Mouse (Mus musculus) lung, embryonic 14.5 days (tissue): ENCODE measurements around the gene Tgif2. TPM values are rescaled to one million over a fixed set of nuclear protein-coding genes. Genes with fewer than 3 reads are reported as not detected.
"Not testable (repeated sequence)": the region's sequence is repeated elsewhere in the genome, so short reads cannot be mapped to it uniquely, and the experiment has no call there.

Experiments
- ATAC-seq: fragments of 200-750 bp; cut with Nextera tagmentation; 2 replicates; pipeline ENCODE4 v1.8.0; 2017; ENCODE audit warnings: mild to moderate bottlenecking, moderate TSS enrichment, moderate library complexity; ENCODE audit not compliant: insufficient read depth
- DNase-seq: peaks from one replicate; pipeline ENCODE4 v3.0.0-alpha.2; 2015
- H3K27ac ChIP-seq: fragments of 300-500 bp; sonication (generic); 2 replicates; pipeline ENCODE4 v1.5.1; 2014; ENCODE audit warnings: low read depth, mild to moderate bottlenecking, moderate library complexity
- H3K27me3 ChIP-seq: fragments of 300-500 bp; sonication (generic); 2 replicates; pipeline ENCODE4 v1.6.1; 2014; ENCODE audit warnings: low read length, control low read depth; ENCODE audit not compliant: insufficient read depth
- H3K36me3 ChIP-seq: fragments of 300-500 bp; sonication (generic); 2 replicates; pipeline ENCODE4 v1.6.1; 2014; ENCODE audit warnings: control low read depth; ENCODE audit not compliant: insufficient read depth
- H3K4me1 ChIP-seq: fragments of 300-500 bp; sonication (generic); 2 replicates; pipeline ENCODE4 v1.6.1; 2014; ENCODE audit warnings: antibody characterized with exemption, control low read depth; ENCODE audit not compliant: insufficient read depth
- H3K4me2 ChIP-seq: fragments of 300-500 bp; sonication (generic); 2 replicates; pipeline ENCODE4 v1.6.1; 2014; ENCODE audit warnings: mild to moderate bottlenecking
- H3K4me3 ChIP-seq: fragments of 300-500 bp; sonication (generic); 2 replicates; pipeline ENCODE4 v1.5.1; 2014; ENCODE audit warnings: low read depth, low read length
- H3K9ac ChIP-seq: fragments of 300-500 bp; sonication (generic); 2 replicates; pipeline ENCODE4 v1.6.1; 2014
- H3K9me3 ChIP-seq: fragments of 300-500 bp; sonication (generic); 2 replicates; pipeline ENCODE4 v1.6.1; 2016; ENCODE audit warnings: low read depth, low read length, control low read depth
- CTCF ChIP-seq: IDR thresholded peaks from 2 replicates; pipeline ENCODE4 v1.5.1; 2016; ENCODE audit warnings: antibody characterized with exemption, low read depth
- WGBS: fragments of 180-500 bp; shearing (Covaris S2); extraction: QIAGEN DNeasy Blood & Tissue Kit; methylation state at CpG from one replicate; pipeline ENCODE4 v1.1.7; 2014; 5-methylcytosine and 5-hydroxymethylcytosine counted together
- polyA plus RNA-seq: library from polyadenylated mRNA; unstranded; fragments of >200 nt; fragmentation: Nextera tagmentation; extraction: Ambion mirVana; gene quantifications from 2 replicates; pipeline ENCODE4 v1.2.1, GENCODE M21; 2014

Gene Tgif2
- polyA plus RNA-seq, 1 experiment from 2014 or later, result 75.1 TPM

DNA sequence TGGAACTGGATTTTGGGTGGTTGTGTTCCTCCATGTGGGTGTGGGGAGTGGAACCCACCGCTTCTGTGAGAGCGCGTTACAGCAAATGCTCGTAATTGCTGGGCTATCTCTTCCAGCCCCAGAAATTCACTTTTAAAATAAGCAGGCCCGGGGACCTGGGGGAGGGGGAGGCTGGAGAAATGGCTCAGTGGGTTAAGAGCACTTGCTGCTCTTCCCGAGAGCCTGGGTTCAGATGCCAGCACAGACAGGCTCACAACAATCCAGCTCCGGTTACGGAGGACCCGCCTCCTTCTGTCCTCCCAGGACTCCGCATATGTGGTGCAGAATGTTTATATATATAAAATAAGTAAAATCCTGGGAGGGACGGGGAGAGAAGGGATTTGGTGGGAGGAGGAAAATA is 2.9 kb downstream of the Tgif2 start:
- Histone ChIP-seq H3K4me2 (peak overlapping the region; percentile 75), H3K4me1 (peaks cover 41% of the 10 kb centered on the region), H3K27me3 (no peaks in the 10 kb centered on the region), H3K9me3 (no peaks in the 10 kb centered on the region), H3K36me3 (peaks cover 35% of the 10 kb centered on the region), H3K4me3 (peak overlapping the region; percentile 91), H3K27ac (peak overlapping the region; percentile 96), H3K9ac (peak overlapping the region; percentile 86)
- no peak for TF ChIP-seq CTCF
- DNase-seq (peak; percentile 65), ATAC-seq (no peak)
- 10% methylated on average over 11 of the region's 11 CpGs for WGBS

- ATAC-seq (no peak), DNase-seq (no peak)
- Histone ChIP-seq H3K27me3 (no peaks in the 10 kb centered on the region), H3K27ac (no peak overlapping the region), H3K4me3 (no peak overlapping the region; the same call in 1 of the 2 replicates), H3K9ac (no peak overlapping the region), H3K4me2 (peak overlapping the region; percentile 75), H3K9me3 (no peaks in the 10 kb centered on the region), H3K4me1 (peaks cover 38% of the 10 kb centered on the region), H3K36me3 (peaks cover 41% of the 10 kb centered on the region)
- 65% methylated on average over 10 of the region's 10 CpGs for WGBS
- no peak for TF ChIP-seq CTCF
These were observed 3.5 kb downstream of the Tgif2 start for GRCm38 (mm10) chr2:156843331-156843730.

- 33% methylated on average over 10 of the region's 10 CpGs for WGBS
These were observed 4.9 kb downstream of the Tgif2 start for GRCm38 (mm10) chr2:156844715-156845114.

GRCm38 (mm10) chr2:156847653-156848052 is 7.8 kb downstream of the Tgif2 start:
- no peak overlapping the region for H3K27ac ChIP-seq
- no peak for TF ChIP-seq CTCF
- peaks cover 26% of the 10 kb centered on the region for H3K4me1 ChIP-seq
- no peaks in the 10 kb centered on the region for H3K9me3 ChIP-seq
- no peak for ATAC-seq
- no peak for DNase-seq
- peaks cover 82% of the 10 kb centered on the region for H3K36me3 ChIP-seq
- no peak overlapping the region for H3K9ac ChIP-seq
- no peak overlapping the region for H3K4me2 ChIP-seq
- WGBS, result 74% methylated on average over 6 of the region's 6 CpGs
- no peaks in the 10 kb centered on the region for H3K27me3 ChIP-seq
- no peak overlapping the region for H3K4me3 ChIP-seq

More at GRCm38 (mm10) chr2:156844715-156845114, 4.9 kb downstream of the Tgif2 start:
- peak overlapping the region; percentile 64 for H3K27ac ChIP-seq
- no peak overlapping the region for H3K4me3 ChIP-seq
- no peak overlapping the region for H3K4me2 ChIP-seq
- ATAC-seq, result no peak
- no peak overlapping the region; the same call in 1 of the 2 replicates for H3K9ac ChIP-seq
- H3K36me3 ChIP-seq, result peaks cover 55% of the 10 kb centered on the region
- H3K4me1 ChIP-seq, result peaks cover 36% of the 10 kb centered on the region
- no peak for TF ChIP-seq CTCF
- no peaks in the 10 kb centered on the region for H3K9me3 ChIP-seq
- DNase-seq, result peak; percentile 24
- no peaks in the 10 kb centered on the region for H3K27me3 ChIP-seq

DNA sequence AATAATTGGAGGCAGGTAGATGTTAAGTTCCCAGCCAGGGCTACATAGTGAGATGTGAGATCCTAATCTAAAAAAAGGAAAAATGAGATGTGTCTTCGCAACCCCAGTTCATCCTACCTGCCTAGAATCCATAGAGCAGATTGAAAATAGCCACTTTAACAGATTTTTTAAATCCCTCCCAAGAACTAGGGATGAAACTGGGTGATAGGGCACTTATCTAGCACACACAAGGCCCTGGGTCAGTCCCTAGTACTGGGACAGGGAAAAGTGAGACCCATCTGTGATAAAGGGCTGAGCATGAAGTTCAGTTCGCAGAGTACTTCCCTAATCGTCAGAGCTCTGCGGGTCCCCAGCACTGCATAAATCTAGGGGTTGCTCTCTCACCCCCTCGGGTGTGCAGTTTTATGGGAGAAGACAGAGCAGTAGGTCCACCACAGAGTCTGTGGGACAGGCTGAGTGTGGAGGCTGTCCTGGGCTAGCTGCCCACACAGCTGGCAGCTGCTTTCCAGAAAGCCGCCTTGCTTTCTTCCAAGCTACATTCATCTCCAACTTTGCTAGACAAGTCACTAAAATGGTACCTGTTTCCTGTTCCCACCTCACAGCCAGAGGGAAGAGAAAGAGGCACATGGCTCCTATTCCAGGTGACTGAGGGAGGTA is 8.8 kb downstream of the Tgif2 start:
- H3K4me3 ChIP-seq, result no peak overlapping the region
- peaks cover 16% of the 10 kb centered on the region for H3K4me1 ChIP-seq
- 79% methylated on average over 6 of the region's 6 CpGs for WGBS
- no peaks in the 10 kb centered on the region for H3K9me3 ChIP-seq
- TF ChIP-seq CTCF, result no peak
- H3K4me2 ChIP-seq, result no peak overlapping the region
- DNase-seq (peak; percentile 21), ATAC-seq (no peak)
- H3K27ac ChIP-seq, result no peak overlapping the region
- H3K9ac ChIP-seq, result no peak overlapping the region
- no peaks in the 10 kb centered on the region for H3K27me3 ChIP-seq
- peaks cover 86% of the 10 kb centered on the region for H3K36me3 ChIP-seq

DNA sequence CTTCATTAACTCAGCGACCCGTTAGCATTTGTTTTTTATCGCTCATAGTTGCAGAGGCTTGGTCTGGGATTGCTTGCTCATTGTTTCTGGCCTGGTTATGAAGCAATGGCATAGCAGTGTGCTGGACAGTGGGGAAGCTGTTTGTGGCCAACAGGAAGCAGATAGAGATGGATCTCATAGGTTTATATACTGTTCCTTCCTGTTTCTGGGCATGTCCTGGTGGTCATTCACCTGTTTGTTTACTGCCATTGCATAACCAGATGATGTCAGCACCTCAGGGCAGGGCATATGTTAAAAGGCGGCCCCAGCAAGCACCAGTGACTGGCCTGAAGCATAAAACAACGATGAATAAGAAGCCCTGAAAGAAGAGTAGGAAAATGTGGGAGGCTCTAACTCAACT is 10.7 kb downstream of the Tgif2 start:
- TF ChIP-seq CTCF, result no peak
- Histone ChIP-seq H3K4me3 (no peak overlapping the region), H3K27me3 (no peaks in the 10 kb centered on the region), H3K27ac (no peak overlapping the region), H3K4me2 (no peak overlapping the region), H3K9ac (no peak overlapping the region), H3K36me3 (peaks cover 77% of the 10 kb centered on the region), H3K4me1 (peaks cover 2% of the 10 kb centered on the region; the same call in 1 of the 2 replicates), H3K9me3 (no peaks in the 10 kb centered on the region)
- DNase-seq, result no peak
- 72% methylated on average over 5 of the region's 5 CpGs for WGBS
- ATAC-seq, result no peak

GRCm38 (mm10) chr2:156853584-156853983 is 13.8 kb downstream of the Tgif2 start:
- not testable (repeated sequence) for H3K4me2 ChIP-seq, H3K27ac ChIP-seq, H3K9ac ChIP-seq, H3K27me3 ChIP-seq, H3K4me1 ChIP-seq, DNase-seq, H3K4me3 ChIP-seq, H3K9me3 ChIP-seq
- ATAC-seq, result 0 out of 2 replicates have a peak, but pooled peaks have one; percentile 23
- peaks cover 70% of the 10 kb centered on the region for H3K36me3 ChIP-seq
- WGBS, result 78% methylated on average over 8 of the region's 13 CpGs
